Mouse (Mus musculus) T-cell, adult 2 months (primary cell): ENCODE results near the gene Nr4a1.

Experiments
- DNase-seq: peaks from one replicate; pipeline ENCODE4 v3.0.0; 2022; ENCODE audit warnings: low spot score

Nr4a1 gene

GRCm38 (mm10) chr15:101256463-101257206 is 2.6 kb downstream of the Nr4a1 start:
- no peak for DNase-seq

GRCm38 (mm10) chr15:101258420-101258819 is 4.4 kb downstream of the Nr4a1 start:
- peak; percentile 92 for DNase-seq

GRCm38 (mm10) chr15:101259922-101260321 is 5.9 kb downstream of the Nr4a1 start:
- DNase-seq = no peak

- DNase-seq = no peak
Measured at GRCm38 (mm10) chr15:101260387-101260786, 6.3 kb downstream of the Nr4a1 start.

- no peak for DNase-seq
Measured at GRCm38 (mm10) chr15:101260874-101261622, 7.0 kb downstream of the Nr4a1 start.

GRCm38 (mm10) chr15:101262502-101262901 is 8.4 kb downstream of the Nr4a1 start:
- no peak for DNase-seq

- DNase-seq = peak; percentile 99
Measured at GRCm38 (mm10) chr15:101266132-101266963, 12.3 kb downstream of the Nr4a1 start.

GRCm38 (mm10) chr15:101267053-101268032 is 13.3 kb downstream of the Nr4a1 start:
- DNase-seq = peak; percentile 47

- DNase-seq = no peak
Measured at GRCm38 (mm10) chr15:101270101-101270820, 16.2 kb downstream of the Nr4a1 start.

GRCm38 (mm10) chr15:101271107-101271506 is 17.0 kb downstream of the Nr4a1 start:
- DNase-seq = no peak

GRCm38 (mm10) chr15:101271513-101271912 is 17.4 kb downstream of the Nr4a1 start:
- DNase-seq = no peak

GRCm38 (mm10) chr15:101274380-101274779 is 20.3 kb downstream of the Nr4a1 start:
- DNase-seq = no peak

- DNase-seq = no peak
Measured at GRCm38 (mm10) chr15:101277351-101277899, 23.4 kb downstream of the Nr4a1 start.

GRCm38 (mm10) chr15:101278589-101278988 is 24.5 kb downstream of the Nr4a1 start:
- no peak for DNase-seq

- no peak for DNase-seq
Measured at GRCm38 (mm10) chr15:101279430-101279999, 25.4 kb downstream of the Nr4a1 start.

- no peak for DNase-seq
Measured at GRCm38 (mm10) chr15:101282471-101282870, 28.4 kb downstream of the Nr4a1 start.

- DNase-seq = peak; percentile 63
Measured at GRCm38 (mm10) chr15:101283183-101283910, 29.3 kb downstream of the Nr4a1 start.

GRCm38 (mm10) chr15:101283911-101284750 is 30.1 kb downstream of the Nr4a1 start, which contains the start of gene Atg101:
TSS of gene Atg101 (plus strand) at chr15:101284272.
- DNase-seq = peak; percentile 95
